Mouse (Mus musculus) adrenal gland, postnatal 14 days (tissue): Measurements from ENCODE around the gene Slc38a8. TPM values are rescaled to one million over a fixed set of nuclear protein-coding genes. Genes with fewer than 3 reads are reported as not detected.
A peak's percentile ranks its signal among the peaks of the same experiment; 100 is the strongest.

Source experiments
- DNase-seq: peaks from one replicate; pipeline ENCODE4 v3.0.0; 2021; ENCODE audit warnings: mixed read lengths
- total RNA-seq: library from RNA; stranded (reverse); gene quantifications from 2 replicates; pipeline ENCODE4 v1.2.3, GENCODE M21; 2021

The Slc38a8 gene
- total RNA-seq, 1 experiment from 2014 or later: not detected

GRCm38 (mm10) chr8:119484145-119484896, 17.2 kb downstream of the Slc38a8 start:
- DNase-seq: peak; percentile 56

GRCm38 (mm10) chr8:119478684-119479083, 22.8 kb downstream of the Slc38a8 start:
- DNase-seq: no peak

GRCm38 (mm10) chr8:119468091-119468490, 33.4 kb downstream of the Slc38a8 start:
- DNase-seq: no peak

- no peak for DNase-seq
Measured at GRCm38 (mm10) chr8:119466794-119467193, 34.7 kb downstream of the Slc38a8 start.

- DNase-seq: peak; percentile 60
Measured at GRCm38 (mm10) chr8:119466105-119466504, 35.4 kb downstream of the Slc38a8 start.

- peak; percentile 31 for DNase-seq
Measured at GRCm38 (mm10) chr8:119463709-119464108, 37.8 kb downstream of the Slc38a8 start.

- DNase-seq: peak; percentile 60
Measured at GRCm38 (mm10) chr8:119461356-119461755, 40.1 kb downstream of the Slc38a8 start.

GRCm38 (mm10) chr8:119459724-119460123, 41.8 kb downstream of the Slc38a8 start:
- DNase-seq: peak; percentile 55

GRCm38 (mm10) chr8:119456045-119456444, 45.5 kb downstream of the Slc38a8 start:
- DNase-seq: no peak

GRCm38 (mm10) chr8:119452919-119453318, 48.6 kb downstream of the Slc38a8 start:
- no peak for DNase-seq

GRCm38 (mm10) chr8:119451131-119451530, 50.4 kb downstream of the Slc38a8 start:
- DNase-seq: no peak

GRCm38 (mm10) chr8:119449627-119450026, 51.9 kb downstream of the Slc38a8 start:
- DNase-seq: no peak

GRCm38 (mm10) chr8:119447781-119448170, 53.7 kb downstream of the Slc38a8 start:
- no peak for DNase-seq

- peak; percentile 59 for DNase-seq
Measured at GRCm38 (mm10) chr8:119446990-119447780, 54.3 kb downstream of the Slc38a8 start.

- DNase-seq: peak; percentile 94
Measured at GRCm38 (mm10) chr8:119446211-119446989, 55.1 kb downstream of the Slc38a8 start, which contains the start of gene Necab2. TSS of gene Necab2 (plus strand) at chr8:119446719.

- DNase-seq: peak; percentile 47
Measured at GRCm38 (mm10) chr8:119442970-119443369, 58.5 kb downstream of the Slc38a8 start.

- no peak for DNase-seq
Measured at GRCm38 (mm10) chr8:119442013-119442412, 59.5 kb downstream of the Slc38a8 start.

GRCm38 (mm10) chr8:119440952-119441270, 60.6 kb downstream of the Slc38a8 start:
- DNase-seq: no peak

- peak; percentile 91 for DNase-seq
Measured at GRCm38 (mm10) chr8:119440250-119440951, 61.1 kb downstream of the Slc38a8 start.

GRCm38 (mm10) chr8:119439893-119440249, 61.6 kb downstream of the Slc38a8 start:
- DNase-seq: no peak

- no peak for DNase-seq
Measured at GRCm38 (mm10) chr8:119439424-119439823, 62.1 kb downstream of the Slc38a8 start.

- DNase-seq: peak; percentile 42
Measured at GRCm38 (mm10) chr8:119438876-119439275, 62.6 kb downstream of the Slc38a8 start.
